Mouse (Mus musculus) cerebellum, adult 2 months (tissue): ENCODE measurements around the gene Ptprcap.

Source experiments
- CTCF ChIP-seq: fragments of 200-500 bp; IDR thresholded peaks from 2 replicates; pipeline ENCODE4 v1.5.1; 2011; ENCODE audit warnings: low read depth, mild to moderate bottlenecking, control low read depth, low read length, moderate library complexity, borderline replicate concordance; ENCODE audit not compliant: insufficient read depth
- POLR2A ChIP-seq: fragments of 200-500 bp; IDR thresholded peaks from 2 replicates; pipeline ENCODE4 v1.6.1; 2011; ENCODE audit warnings: low read length, control low read depth, borderline replicate concordance; ENCODE audit not compliant: insufficient read depth

GRCm38 (mm10) chr19:4125741-4126696 is 27.4 kb upstream of the Ptprcap start, which contains the start of gene Aip:
- TF ChIP-seq POLR2A = peak; percentile 34; the same call in 1 of the 2 replicates
- peak; percentile 63 for TF ChIP-seq CTCF
